Mouse (Mus musculus) midbrain, postnatal 0 days (tissue): ENCODE data around the gene Fam192a. TPM values are rescaled to one million over a fixed set of nuclear protein-coding genes. Genes with fewer than 3 reads are reported as not detected.
A peak's percentile ranks its signal among the peaks of the same experiment; 100 is the strongest.

ENCODE experiments used
- ATAC-seq: fragments of 200-750 bp; cut with Nextera tagmentation; 2 replicates; pipeline ENCODE4 v1.8.0; 2017; ENCODE audit warnings: moderate number of reproducible peaks, mild to moderate bottlenecking, moderate TSS enrichment, moderate library complexity; ENCODE audit not compliant: low FRiP score
- DNase-seq: peaks from one replicate; pipeline ENCODE4 v3.0.0-alpha.2; 2015; ENCODE audit warnings: low spot score
- H3K27ac ChIP-seq: fragments of 300-500 bp; sonication (generic); 2 replicates; pipeline ENCODE4 v1.5.1; 2014; ENCODE audit warnings: low read depth, mild to moderate bottlenecking, low read length, mixed read lengths
- H3K27me3 ChIP-seq: fragments of 300-500 bp; sonication (generic); 2 replicates; pipeline ENCODE4 v1.6.1; 2014; ENCODE audit warnings: low read length, control low read depth, mixed read lengths; ENCODE audit not compliant: insufficient read depth
- H3K36me3 ChIP-seq: fragments of 300-500 bp; sonication (generic); 2 replicates; pipeline ENCODE4 v1.6.1; 2014; ENCODE audit warnings: low read length, control low read depth, mixed read lengths; ENCODE audit not compliant: insufficient read depth
- H3K4me1 ChIP-seq: fragments of 300-500 bp; sonication (generic); 2 replicates; pipeline ENCODE4 v1.6.1; 2014; ENCODE audit warnings: mild to moderate bottlenecking, control low read depth, antibody characterized with exemption, low read length, mixed read lengths; ENCODE audit not compliant: insufficient read depth
- H3K4me2 ChIP-seq: fragments of 300-500 bp; sonication (generic); 2 replicates; pipeline ENCODE4 v1.6.1; 2014; ENCODE audit warnings: low read depth, mild to moderate bottlenecking, low read length, mixed read lengths; ENCODE audit not compliant: poor library complexity, severe bottlenecking
- H3K4me3 ChIP-seq: fragments of 300-500 bp; sonication (generic); 2 replicates; pipeline ENCODE4 v1.5.1; 2014; ENCODE audit warnings: low read depth, mild to moderate bottlenecking, low read length, moderate library complexity
- H3K9ac ChIP-seq: fragments of 300-500 bp; sonication (generic); replicated peaks from 2 replicates; pipeline ENCODE4 v1.6.1; 2014; ENCODE audit warnings: mild to moderate bottlenecking, low read length, moderate library complexity, mixed read lengths; ENCODE audit not compliant: poor library complexity, severe bottlenecking
- H3K9me3 ChIP-seq: fragments of 300-500 bp; sonication (generic); 2 replicates; pipeline ENCODE4 v1.6.1; 2016; ENCODE audit warnings: low read length, control low read depth
- CTCF ChIP-seq: IDR thresholded peaks from 2 replicates; pipeline ENCODE4 v1.5.1; 2016; ENCODE audit warnings: antibody characterized with exemption, mild to moderate bottlenecking
- WGBS: fragments of 180-500 bp; shearing (Covaris S2); extraction: QIAGEN DNeasy Blood & Tissue Kit; methylation state at CpG from one replicate; pipeline ENCODE4 v1.1.7; 2014; 5-methylcytosine and 5-hydroxymethylcytosine counted together
- polyA plus RNA-seq: library from polyadenylated mRNA; unstranded; fragments of >200 nt; fragmentation: Nextera tagmentation; extraction: Ambion mirVana; gene quantifications from 2 replicates; pipeline ENCODE4 v1.2.1, GENCODE M21; 2015
- total RNA-seq: library from RNA; depleted of rRNA; stranded (reverse); fragments of >200 nt; gene quantifications from 2 replicates; pipeline ENCODE4 v1.2.3, GENCODE M21; 2014

Fam192a gene
- total and polyA plus RNA-seq, 2 experiments from 2014 or later = 36.3 to 62.2 TPM

- under 1% methylated on average over 51 of the region's 51 CpGs for WGBS
- Histone ChIP-seq H3K27me3 (no peaks in the 10 kb centered on the region), H3K9ac (peak overlapping the region; percentile 87), H3K36me3 (no peaks in the 10 kb centered on the region), H3K4me3 (peak overlapping the region; percentile 71), H3K4me2 (peak overlapping the region; percentile 89), H3K9me3 (no peaks in the 10 kb centered on the region), H3K27ac (peak overlapping the region; percentile 93), H3K4me1 (peaks cover 11% of the 10 kb centered on the region)
- ATAC-seq (peak; percentile 10; the same call in 1 of the 2 replicates), DNase-seq (no peak)
- no peak for TF ChIP-seq CTCF
Observed at GRCm38 (mm10) chr8:94601034-94601606, 677 bp downstream of the Fam192a start.

- DNase-seq = no peak
- WGBS = 22% methylated on average over 5 of the region's 5 CpGs
- Histone ChIP-seq H3K9me3 (no peaks in the 10 kb centered on the region), H3K27me3 (no peaks in the 10 kb centered on the region), H3K4me2 (peak overlapping the region; percentile 89), H3K4me3 (peak overlapping the region; percentile 71), H3K36me3 (no peaks in the 10 kb centered on the region), H3K27ac (peak overlapping the region; percentile 93), H3K4me1 (peaks cover 11% of the 10 kb centered on the region), H3K9ac (peak overlapping the region; percentile 87)
- no peak for TF ChIP-seq CTCF
- no peak for ATAC-seq
Observed at GRCm38 (mm10) chr8:94600478-94600877, 1.3 kb downstream of the Fam192a start.

GRCm38 (mm10) chr8:94594211-94594610 is 7.6 kb downstream of the Fam192a start:
- DNase-seq = no peak

GRCm38 (mm10) chr8:94591691-94592090 is 10.1 kb downstream of the Fam192a start:
- peaks cover 21% of the 10 kb centered on the region for H3K36me3 ChIP-seq
- H3K27me3 ChIP-seq = no peaks in the 10 kb centered on the region
- H3K4me3 ChIP-seq = no peak overlapping the region
- H3K4me2 ChIP-seq = no peak overlapping the region
- no peak for TF ChIP-seq CTCF
- no peak overlapping the region for H3K9ac ChIP-seq
- no peak for ATAC-seq
- H3K4me1 ChIP-seq = no peaks in the 10 kb centered on the region
- no peaks in the 10 kb centered on the region for H3K9me3 ChIP-seq
- WGBS = 83% methylated on average over 4 of the region's 4 CpGs
- no peak overlapping the region for H3K27ac ChIP-seq
- no peak for DNase-seq

More at GRCm38 (mm10) chr8:94594211-94594610, 7.6 kb downstream of the Fam192a start:
- no peak overlapping the region for H3K27ac ChIP-seq
- 0 out of 2 replicates have a peak, but pooled peaks cover under 1% of the 10 kb centered on the region for H3K36me3 ChIP-seq
- TF ChIP-seq CTCF = peak; percentile 69
- H3K4me3 ChIP-seq = no peak overlapping the region
- H3K4me2 ChIP-seq = no peak overlapping the region
- H3K4me1 ChIP-seq = no peaks in the 10 kb centered on the region
- H3K9me3 ChIP-seq = no peaks in the 10 kb centered on the region
- no peak for ATAC-seq
- H3K27me3 ChIP-seq = no peaks in the 10 kb centered on the region
- no peak overlapping the region for H3K9ac ChIP-seq
- 71% methylated on average over 1 of the region's 1 CpGs for WGBS

- peak; percentile 97 for TF ChIP-seq CTCF
- ATAC-seq (peak; percentile 74), DNase-seq (peak; percentile 90)
- H3K4me3 ChIP-seq = no peak overlapping the region
- peaks cover 44% of the 10 kb centered on the region for H3K36me3 ChIP-seq
- H3K27ac ChIP-seq = no peak overlapping the region
- H3K4me1 ChIP-seq = no peaks in the 10 kb centered on the region
- H3K9me3 ChIP-seq = no peaks in the 10 kb centered on the region
- H3K9ac ChIP-seq = no peak overlapping the region
- WGBS = 23% methylated on average over 4 of the region's 4 CpGs
- H3K27me3 ChIP-seq = no peaks in the 10 kb centered on the region
- H3K4me2 ChIP-seq = no peak overlapping the region
Observed at GRCm38 (mm10) chr8:94584238-94584817, 17.5 kb downstream of the Fam192a start.

- no peaks in the 10 kb centered on the region for H3K9me3 ChIP-seq
- H3K9ac ChIP-seq = no peak overlapping the region
- H3K27me3 ChIP-seq = no peaks in the 10 kb centered on the region
- H3K27ac ChIP-seq = no peak overlapping the region
- no peak for ATAC-seq
- no peak for TF ChIP-seq CTCF
- H3K4me2 ChIP-seq = no peak overlapping the region
- H3K4me1 ChIP-seq = no peaks in the 10 kb centered on the region
- peaks cover 46% of the 10 kb centered on the region for H3K36me3 ChIP-seq
- no peak overlapping the region for H3K4me3 ChIP-seq
- no peak for DNase-seq
- 93% methylated on average over 6 of the region's 6 CpGs for WGBS
Observed at GRCm38 (mm10) chr8:94582569-94582968, 19.2 kb downstream of the Fam192a start.
